Mouse (Mus musculus) naive thymus-derived CD4-positive, alpha-beta T cell, adult 2 months (primary cell): ENCODE data around the gene Fh1.

Experiments
- DNase-seq: peaks from one replicate; pipeline ENCODE4 v3.0.0-alpha.2; 2011; ENCODE audit warnings: low read depth

The Fh1 gene

DNA sequence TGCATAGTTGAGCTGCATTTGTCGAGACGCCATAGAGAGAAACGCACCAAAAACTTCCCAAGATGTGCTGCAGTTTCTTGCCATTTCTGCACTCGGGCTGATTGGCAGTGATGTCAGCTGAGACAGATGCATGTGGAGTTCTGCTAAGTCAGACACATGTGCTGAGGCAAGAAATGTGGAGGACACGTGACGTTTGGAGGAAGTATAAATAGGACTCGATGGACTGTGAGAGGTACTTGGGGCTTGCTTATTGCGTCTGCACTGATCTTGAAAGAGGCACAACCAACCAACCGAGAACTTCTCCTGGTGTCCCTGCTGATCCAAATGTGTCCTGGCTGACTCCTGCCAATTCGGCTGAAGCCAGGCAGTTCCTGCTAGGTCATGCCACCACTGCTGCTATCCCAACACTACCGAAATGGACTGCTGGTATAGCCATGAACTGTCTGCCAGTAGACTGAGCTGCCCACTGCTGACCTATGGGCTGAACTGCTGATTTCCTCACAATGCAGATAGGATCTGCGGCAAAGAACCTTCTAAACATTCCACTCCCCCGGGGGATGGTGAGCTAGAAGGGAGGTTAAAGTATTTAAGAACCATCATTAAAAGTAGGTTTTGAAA lies 5.5 kb downstream of the Fh1 start, which contains the start of gene Kmo:
TSS of gene Kmo (plus strand) at position 568 of the 618 bp plus-strand sequence.
- DNase-seq, result no peak

DNA sequence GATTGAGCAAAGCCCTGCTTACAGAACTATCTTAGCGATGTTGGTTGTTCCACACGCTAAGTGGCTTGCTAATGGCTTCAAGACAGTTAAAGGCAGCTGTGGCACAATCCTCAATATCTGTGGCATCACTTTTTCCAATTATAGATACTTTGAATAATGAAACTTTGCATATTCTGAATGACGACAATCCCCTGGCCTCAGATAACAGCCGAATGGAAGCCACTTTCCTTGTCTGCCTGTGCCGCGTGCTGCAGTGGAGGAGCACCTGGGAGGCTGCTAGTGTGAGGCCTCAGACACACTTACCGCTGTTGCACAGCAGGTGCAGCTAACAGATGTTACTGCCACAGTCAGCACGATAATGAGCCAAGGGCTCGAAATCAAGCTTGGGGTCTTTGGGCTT lies 10.4 kb downstream of the Fh1 start:
- DNase-seq, result no peak

DNA sequence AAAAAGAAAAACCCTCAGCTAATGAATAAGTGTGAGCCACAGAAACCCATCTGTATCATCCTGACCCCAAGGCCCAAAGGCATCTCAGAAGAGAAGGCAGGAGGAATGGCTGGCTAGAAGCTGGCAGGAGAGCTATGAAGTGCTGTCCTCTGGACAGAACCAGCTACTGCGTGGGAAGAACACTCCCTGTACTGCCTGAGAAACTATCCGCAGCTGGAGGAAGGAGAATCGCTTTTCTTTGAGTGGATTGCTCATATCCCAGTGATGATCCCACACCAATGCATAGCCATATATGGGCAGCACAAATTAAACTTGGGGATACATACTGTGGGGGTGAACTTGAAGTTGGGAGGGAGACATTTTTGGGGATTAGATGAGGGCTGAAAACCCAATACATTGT lies 16.7 kb downstream of the Fh1 start:
- no peak for DNase-seq

DNA sequence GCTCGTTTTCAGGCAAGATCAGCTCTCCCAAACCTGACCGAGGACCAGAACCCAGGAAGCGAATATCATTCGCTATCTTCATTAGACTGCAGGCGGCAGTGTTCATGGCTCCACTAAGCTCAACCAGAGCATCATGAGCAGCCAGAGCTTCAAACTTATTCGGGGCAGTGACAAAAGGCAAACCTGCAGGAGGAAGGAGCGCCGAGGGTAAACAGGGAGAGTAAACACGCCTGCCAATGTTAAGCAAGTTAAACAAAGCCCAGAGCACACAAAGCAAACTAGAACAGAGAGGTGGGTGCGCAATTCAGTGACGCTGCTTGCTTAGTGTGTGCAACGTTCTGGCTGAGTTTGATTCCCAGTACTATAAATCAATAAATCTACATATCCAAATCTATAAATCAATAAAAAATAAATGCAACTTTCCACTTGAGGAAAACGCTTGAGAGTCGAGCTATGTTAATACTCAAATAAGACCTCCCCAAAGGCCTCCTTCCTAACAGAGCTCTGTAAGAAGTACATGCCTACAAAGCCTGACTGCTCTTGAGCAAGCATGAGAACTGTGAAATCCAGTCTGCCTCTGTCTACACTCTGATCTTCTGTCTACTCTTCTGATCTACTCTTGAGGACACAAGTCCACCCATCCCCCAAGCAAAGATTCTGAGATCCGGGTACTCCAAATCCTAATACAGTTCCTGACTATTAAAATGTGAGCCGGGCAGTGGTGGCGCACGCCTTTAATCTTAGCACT lies 17.4 kb downstream of the Fh1 start:
- no peak for DNase-seq

DNA sequence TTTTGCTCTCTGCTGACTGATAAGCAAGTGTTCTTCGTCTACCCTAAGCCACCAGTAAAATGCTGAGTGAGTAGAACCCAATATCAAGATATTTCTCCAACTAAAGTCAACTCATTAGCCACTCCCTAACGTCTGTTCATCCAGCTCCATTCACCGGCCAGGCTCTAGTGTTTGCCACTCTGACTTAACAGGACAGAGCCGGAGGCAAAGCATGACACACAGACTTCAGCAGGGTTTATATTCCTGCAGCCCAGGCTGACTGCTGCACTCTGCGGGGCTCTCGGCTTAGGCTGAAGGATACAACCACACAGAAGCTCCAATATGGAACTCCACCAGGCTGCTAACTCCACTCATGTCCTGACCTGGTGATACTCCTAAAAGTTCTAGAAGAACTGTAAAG lies 18.1 kb downstream of the Fh1 start:
- DNase-seq, result no peak

DNA sequence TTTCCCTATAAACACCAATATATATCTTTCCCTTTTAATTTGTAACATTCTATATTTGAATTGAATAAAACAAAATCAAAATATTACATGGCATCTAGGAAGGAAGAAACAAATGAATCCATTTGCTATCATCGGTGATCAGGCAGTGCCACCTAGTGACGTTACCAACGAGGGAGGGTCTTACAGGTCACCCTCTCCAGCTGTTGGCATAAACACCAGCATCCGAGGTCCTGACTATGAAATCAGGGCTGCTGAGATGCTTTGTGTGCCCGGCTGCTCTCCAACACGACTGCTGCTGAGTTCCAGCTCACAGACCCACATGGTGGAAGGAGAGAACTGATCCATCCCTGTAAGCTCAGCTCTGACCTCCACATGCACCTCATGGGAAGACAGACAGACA lies 22.0 kb downstream of the Fh1 start:
- no peak for DNase-seq

DNA sequence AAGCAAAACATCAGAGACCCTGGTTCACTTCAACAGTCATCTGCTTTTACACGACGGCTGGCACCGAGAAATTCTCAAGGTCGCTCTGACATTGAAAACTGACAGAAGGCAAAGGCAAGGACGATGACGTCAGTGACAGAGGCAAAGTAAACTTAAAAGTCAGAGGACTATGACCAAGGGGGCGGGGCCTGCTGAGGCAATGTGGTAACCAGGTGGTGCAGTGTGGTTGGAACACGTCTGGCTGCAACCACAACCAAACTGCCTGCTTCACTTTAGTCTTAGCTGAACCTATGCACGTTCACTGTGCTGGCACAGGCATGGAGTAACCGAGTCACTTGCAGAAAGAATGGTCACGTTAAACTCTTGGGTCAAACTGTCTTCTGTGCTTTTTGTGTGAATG lies 23.2 kb downstream of the Fh1 start:
- no peak for DNase-seq

DNA sequence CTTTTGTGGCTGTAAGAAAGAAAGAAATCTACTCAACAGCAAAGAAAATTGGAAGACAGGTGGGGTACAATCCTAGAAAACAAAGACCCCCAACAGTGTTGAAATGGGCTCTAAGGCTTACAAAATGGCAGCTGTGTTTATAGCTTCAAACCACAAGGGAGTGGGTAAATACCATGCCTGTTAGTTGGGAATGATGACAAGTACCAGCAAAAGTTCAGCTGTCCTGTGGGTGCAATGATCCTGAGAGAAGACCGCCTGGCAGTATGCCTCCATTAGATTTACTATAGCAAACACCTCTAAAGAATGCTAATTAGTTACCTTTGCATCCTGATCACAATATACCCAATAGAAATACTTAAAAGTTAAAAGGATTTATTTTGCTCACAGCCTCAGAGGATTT lies 32.6 kb downstream of the Fh1 start:
- no peak for DNase-seq

DNA sequence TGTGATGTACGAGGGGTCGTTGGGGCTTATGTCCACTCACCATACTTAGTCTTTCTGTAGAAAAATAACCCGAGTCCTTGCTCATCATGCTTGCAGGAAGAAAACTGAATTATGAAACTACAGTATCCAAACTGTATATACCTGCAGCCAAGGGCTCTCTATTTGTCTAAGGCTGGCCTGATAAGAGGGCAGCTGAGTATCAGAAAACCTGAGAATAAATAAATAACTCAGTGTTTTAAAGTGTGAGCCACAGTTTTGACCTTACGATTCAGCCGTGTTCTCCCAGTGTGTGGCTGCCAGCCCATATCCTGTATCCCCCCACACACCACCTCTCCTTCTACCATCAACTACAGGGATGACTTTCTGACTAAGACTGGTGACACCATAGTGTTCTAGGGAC lies 38.8 kb downstream of the Fh1 start:
- DNase-seq, result no peak

DNA sequence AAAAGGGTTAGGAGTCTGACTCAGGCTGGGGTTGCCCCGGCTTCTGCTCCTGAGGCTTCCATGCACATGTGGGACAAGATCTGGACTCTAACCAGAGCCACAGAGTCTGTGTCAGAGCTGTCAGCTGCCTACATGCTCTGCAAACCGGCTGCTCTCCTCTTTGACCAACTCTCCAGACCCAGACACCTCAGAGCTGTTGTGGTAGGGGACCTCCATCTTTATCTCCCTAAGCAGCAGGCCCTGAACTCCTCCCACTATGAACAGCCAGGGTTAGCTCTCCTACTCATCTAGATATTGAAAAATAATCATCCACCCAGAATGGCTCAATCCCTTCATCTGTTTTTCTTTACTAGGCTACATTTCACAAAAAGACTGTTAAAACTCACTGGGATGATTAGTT lies 40.2 kb downstream of the Fh1 start:
- no peak for DNase-seq

DNA sequence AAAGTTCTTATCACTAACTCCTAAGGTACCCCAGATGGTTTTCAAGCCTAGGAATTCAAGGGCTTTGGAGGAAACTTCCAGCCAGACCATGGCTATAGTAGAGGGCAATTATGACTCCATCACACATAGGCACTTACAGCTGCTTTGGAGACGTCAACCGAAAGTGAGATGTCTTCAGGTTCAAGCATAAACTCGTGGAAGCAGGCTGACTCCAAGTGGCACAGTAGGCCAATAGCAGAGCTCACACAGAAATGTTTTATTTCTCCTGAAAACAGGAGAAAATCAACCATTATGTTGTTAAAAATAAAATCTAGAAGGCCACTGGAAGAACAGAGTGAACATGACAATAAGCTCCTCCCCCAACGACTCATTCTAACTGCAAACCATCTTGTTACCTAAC lies 42.6 kb downstream of the Fh1 start:
- no peak for DNase-seq

DNA sequence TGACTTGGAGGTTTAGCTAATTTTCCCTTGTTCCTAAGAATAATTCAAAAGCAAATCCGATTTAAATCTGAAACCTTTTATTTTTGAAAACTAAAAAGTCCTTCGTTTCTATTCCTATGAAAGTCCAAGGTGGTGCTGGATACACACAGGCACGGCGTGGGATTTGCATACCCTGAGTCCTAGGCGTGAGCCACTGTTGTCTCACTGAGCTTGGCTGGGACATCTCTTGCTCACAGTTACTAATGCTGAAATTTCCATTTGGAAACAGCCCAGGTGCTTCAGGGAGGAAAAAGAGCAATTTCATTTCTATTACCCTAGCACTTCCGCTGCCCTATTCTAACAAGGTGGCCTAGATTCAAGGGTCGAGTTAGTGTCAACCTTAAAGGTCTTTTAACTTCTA lies 45.1 kb downstream of the Fh1 start:
- DNase-seq, result no peak

DNA sequence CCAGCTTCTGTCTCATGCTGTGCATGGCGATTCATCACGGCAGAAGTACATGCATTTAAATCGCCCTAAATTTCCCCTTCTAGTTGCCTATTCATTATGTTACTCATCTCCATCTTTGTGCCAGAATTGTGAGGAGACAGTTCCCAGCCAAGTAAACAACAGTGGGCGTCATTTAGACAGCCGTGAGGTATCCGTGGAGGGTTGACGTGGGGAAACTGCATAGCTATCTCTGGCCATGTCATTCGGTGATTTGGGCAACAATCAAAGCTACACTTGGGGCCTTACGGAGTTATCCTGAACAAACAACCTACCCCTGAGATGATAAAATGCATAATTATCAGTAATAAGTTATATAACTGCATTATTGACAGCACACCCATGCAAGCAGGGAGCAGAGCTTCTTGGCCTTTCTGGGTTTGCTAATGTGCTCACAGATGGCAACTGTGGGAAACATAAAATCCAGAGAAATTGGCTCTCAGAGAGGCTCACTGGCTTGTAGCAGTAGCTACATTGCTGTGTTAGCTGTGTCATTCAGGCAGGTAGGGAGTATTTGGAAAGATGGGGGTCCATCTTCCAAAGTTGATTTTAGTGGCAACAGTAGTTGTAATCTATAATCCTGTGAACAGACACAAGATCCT lies 45.7 kb downstream of the Fh1 start:
- DNase-seq, result no peak

DNA sequence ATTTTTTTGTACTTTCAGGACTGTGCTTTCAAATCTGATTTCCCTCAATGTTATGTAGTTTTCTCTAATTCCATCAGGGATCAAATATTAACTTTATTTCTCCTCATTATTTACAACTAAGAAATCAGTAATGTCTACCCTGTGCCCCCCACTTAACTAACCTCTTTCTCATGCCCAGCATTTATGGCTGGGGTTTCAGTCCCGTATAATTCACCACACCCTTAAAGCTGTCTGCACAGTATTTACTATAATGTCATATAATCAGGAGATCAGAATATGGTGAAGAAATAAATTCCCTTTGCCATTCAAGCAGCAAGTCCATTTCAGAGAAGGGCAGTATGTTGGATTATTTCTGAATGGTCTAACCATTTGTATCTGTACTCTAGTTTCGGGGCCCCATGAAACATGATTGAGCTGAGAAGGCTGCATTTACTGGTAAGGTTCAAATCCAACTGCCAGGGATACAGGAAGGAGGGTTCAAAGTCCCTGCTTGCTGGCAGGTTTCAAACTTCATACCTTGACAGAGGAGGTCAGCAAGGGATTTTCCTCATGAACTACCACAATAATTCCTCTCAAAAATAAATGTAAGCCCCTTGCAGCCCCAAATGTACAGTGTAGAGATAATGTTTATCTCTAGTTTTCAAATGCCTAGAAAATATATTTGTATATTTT lies 46.9 kb downstream of the Fh1 start:
- DNase-seq, result no peak

DNA sequence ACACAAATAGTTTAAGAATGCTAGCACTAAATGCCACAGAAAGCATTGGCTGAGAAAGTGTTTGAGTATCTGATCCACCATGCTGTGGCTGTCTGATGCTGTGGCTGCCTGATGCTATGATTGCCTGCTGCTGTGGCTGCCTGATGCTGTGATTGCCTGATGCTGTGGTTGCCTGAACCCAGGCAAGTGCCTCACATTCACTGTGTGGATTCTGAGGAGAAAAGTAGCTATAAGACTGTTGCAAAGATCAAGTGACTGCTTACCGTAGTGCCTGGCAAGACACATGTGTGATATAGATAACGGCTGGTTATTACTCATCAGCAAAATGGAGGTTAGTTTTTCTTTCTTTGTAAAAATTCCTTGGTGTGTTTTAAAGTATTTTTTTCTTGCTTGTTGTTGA lies 51.3 kb downstream of the Fh1 start:
- no peak for DNase-seq

DNA sequence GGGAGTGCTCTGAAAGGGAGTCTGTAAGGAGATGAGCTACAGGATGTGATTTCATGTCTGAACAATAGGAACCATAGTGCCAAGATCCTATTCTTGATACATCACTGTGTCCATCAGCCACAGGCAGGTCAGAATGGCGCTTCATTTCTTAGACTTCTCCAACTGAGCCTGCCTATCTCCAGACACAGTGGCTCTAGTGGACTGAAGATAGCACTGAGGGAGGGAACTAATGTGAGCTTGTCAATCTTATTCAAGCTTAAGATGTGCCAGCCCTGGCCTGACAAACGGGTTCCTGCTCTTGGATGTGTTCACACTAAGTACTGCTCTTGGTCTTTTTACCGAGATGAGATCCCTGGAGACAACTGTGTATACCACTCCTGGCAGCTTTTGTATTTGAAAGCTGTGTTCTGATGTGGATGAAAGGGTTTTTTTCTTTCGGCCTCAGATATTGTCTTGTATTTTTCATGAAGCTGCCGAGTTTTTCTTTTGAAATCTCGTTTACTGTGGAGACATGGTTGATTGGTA lies 59.8 kb downstream of the Fh1 start:
- DNase-seq, result no peak

DNA sequence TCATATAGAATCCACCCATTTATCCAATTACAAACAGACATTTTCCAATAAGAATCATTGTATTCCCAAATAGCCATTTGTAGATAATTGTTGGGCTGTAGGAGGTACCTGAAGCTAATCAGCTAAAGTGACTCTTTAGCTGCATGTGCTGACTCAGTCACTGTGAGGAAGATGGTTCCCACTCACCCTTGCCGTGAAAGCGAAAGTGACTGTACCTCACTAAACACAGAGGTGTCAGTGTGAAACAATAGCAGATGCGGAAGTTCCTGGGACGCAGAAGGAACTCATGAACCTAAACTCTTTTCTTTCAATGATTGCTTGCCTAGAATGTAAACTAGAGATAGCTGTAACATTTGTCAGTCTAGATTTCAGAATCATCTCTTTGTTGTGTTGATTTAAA lies 61.1 kb downstream of the Fh1 start:
- DNase-seq, result peak; percentile 1

DNA sequence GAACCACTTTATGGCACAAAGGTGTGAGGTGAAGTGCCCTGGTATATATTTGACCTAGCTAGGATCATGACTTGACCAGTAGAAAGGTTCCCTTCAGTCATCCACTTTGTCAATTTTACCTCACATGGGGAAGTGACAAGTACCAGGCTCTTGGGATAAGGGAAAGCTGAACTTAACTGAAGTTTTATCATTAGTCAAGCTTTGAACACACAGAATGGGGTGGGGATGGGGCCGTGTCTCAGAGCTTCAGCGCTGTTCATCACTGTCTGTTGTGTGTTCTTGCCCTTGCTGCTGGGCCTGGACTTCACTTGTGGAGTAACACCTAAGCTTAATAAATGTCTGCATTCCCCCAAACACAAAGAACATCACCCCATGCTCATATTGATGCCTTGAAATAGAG lies 63.1 kb downstream of the Fh1 start:
- DNase-seq, result no peak

DNA sequence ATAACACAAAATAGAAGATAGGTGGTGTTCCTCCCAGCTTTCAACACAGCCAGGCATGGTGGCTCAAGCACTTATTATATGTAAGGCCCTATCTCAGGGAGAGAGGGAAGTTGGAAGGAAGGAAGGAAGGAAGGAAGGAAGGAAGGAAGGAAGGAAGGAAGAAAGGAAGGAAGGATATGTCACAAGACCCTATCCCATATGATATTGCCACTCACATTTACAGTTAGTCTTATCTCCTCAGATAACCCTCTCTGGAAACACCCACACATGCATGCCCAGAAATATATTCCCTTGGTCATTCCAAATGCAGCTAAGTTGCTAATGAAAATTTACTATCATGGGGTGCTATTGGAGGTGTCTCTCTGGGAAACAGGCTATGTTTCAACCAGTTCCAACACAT lies 63.6 kb downstream of the Fh1 start:
- no peak for DNase-seq

DNA sequence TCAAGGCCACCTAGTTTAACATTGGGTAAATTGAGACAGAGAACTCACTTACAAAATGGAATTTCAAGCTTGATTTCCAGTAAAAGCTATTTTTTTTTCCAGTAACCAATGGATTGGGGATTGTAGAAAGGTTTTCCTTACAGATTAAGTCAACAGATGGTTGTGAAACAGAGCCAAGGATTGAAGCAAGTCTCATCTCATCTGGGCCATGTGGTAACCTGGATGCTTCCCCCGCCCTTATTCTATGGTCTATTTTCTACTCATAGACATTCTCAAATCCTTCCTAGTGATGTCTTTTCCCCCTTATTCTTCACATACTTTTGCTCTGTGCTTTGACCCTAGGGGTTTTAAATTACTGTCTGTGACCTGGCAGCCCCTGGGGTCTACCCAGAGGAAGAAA lies 70.8 kb downstream of the Fh1 start:
- DNase-seq, result no peak

DNA sequence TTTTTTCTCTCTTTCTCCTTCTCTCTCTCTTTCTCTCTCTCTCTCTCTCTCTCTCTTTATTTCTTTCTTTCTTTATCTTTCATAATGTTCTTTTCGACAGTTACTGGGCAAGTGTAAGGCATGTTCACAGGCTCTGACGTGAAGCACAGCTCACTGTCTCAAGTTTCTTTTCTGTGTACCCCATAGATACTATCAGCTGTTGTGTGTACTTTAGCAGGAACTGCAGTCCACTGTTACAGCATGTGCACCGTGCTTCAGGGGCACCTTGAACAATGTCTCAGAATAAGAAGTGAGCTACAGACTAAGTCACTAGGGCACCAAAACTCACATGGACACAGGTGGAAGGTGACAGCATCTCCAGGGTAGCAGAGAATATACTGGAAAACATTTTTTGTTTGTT lies 73.0 kb downstream of the Fh1 start:
- DNase-seq, result no peak

DNA sequence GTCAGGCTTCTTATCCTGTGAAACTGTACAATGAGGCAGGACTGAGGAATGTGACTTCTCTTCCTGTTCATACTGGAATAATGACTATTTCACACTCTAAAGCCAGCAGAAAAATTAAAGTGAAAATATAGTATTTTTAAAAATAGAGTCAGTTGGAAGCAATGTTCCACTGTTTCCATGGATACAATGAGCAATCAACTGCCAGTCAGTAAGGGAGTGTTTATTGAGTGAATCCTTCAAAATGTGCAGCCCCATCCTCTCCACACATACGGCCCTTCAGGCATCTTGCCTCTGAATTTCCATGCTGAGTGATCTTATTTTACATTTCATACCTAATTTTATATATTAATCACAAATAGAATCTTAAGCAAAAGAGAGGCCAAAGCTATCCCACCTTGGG lies 74.8 kb downstream of the Fh1 start:
- DNase-seq, result no peak
